Mouse (Mus musculus) CH12F3 (cell line): ENCODE measurements around the gene Mst1r.

ENCODE experiments used
- in situ Hi-C: fragments of 300-500 bp; cut with MboI; formaldehyde crosslinking; loops from 2 replicates; pipeline ENCODE4 v1.14.3; 2020; ENCODE audit warnings: low sequenced_read_pairs

The Mst1r gene

DNA sequence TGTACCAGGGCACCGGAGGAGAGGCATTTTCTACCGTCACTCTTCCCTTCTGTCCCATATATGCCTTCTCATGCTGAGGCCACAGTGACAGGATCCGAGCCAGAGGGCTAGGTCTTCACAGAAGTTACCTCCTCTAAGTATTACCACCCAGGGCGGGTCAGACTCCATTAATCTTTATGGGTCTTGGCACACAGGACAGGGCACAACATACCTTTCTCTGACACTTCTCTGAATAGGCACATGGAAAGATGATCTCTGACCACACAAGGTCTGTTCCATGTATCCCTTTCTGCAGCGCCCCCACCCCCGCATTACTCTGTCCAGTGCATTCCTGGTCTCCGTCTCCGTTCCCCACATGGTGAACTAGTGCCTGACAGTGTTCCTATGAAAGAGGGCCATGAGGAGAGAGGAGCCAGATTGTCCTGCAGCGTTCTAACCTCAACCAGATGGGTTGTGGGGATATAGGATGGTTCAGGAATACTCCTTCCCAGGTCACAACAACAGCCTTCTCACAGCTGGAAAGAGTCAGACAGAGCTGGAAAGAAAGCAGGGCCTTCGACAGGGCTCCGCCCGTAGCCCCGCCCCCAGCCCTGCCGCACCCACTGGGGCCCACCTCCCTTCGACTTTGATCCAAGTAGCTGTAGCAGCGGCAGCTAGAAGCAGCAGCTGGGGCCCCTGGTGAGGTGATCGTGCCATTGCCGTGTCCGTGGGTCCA lies at the start of gene Mst1r:
Mst1r (plus strand) TSS at position 622 of the 715 bp plus-strand sequence.
- in situ Hi-C loops: no loop called here

DNA sequence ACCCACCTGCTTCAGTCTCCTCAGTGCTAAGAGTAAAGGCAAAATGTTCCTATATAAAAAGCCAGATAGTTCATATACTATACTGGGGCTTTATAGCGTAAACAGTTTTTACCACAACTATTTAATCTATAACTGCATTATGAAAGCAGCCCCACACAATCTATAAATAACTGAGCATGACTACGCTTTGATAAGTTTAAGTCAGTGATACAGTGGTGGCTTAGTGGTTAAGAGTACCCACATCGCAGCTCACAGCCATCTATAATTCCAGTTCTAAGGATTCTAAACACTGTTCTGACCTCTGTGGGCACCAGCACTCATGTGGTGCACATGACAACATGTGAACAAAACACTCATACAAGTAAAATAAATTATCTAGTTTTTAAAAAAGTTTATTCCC lies 48.3 kb upstream of the Mst1r start:
- in situ Hi-C loops: no loop called here

DNA sequence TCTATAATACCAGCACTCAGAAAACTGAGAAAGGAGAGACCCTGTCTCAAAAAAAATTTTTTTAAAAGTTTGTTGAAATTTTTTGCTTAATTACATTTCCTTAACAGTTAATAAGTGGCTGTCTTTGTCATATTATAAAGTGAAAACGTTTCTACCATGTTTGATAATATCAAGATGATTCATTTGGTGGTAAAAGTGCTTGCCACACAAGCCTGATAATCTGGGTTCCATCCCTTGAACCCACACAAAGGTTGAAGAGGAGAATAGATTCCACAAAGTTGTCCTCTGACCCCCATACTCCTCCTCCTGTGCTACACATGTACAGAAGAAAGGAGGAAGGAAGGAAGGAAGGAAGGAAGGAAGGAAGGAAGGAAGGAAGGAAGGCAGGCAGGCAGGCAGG lies 42.2 kb upstream of the Mst1r start:
- in situ Hi-C loops: no loop called here

DNA sequence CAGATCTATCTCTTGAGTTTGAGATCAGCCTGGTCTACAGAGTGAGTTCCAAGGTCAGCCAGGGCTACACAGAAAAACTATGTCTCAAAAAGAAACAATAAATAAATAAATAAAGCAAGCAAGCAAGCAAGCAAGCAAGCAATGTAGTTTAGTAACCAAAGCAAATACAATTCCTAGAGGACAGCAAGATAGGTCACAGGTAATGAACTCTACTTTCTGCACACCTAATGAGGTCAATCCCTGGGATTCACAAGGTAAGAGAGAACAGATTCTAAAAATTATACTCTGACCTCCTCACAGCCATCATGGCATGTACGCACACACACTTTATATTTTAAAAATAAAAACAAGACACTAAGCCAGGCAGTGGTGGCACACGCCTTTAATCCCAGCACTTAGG lies 40.6 kb upstream of the Mst1r start:
- in situ Hi-C loops: no loop called here

DNA sequence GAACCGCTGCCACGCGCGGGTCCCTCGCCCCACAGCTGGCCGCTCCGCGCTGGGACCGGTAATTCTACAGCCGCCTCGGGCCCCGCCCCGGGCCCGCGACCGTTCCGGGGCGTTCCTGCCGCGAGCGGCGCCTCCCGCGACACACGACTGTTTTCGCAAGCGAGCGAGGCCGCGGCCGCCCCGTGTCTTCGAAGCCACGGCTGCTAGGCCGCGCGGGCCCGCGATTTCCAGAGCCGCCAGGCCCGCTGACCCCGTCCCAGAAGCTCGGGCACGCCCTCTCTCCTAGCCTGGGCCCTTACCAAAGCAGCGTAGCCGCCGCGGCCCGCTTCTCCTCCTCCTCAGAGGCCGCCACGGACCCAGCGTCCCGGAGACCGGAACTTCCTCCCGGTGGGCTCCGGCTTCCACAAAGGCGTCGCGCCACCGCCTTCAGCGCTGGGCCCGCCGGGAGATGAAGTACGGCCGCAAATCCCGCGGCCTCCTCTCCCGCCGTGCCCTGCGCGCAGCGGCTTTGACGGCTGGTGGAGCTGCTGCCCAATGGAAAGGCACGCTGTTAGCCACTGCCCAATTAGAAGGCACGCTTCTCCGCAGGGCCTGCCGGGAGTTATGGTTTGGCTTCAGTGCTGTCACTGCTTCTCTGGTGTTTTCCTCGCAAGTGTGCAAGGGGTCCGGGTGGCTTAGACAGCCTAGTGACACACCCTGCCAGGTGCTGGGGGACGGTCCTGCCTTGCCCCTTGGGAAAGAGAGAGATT lies 34.1 kb upstream of the Mst1r start:
- in situ Hi-C loops: no loop called here

DNA sequence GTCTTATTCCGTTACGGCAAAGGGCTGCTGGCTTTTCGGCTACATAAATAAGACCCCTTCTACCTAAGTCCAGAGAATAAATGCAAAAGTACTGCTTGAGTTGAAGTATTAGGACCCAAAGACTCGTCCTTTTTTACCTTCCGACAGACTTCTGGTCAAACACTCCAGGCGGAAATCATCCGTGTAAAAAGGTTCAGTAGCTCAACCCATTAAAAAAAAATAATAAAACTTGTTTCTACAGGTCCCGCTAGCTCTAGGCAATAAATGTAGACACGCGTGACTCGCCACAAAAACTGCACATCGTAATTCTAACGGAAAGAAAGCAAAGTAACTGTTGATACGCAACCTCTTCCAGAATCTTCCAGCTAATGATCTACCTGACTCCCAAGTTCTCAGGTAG lies 33.5 kb upstream of the Mst1r start, which contains the start of gene Rbm6:
Rbm6 (minus strand) TSS at position 101 of the 400 bp plus-strand sequence.
- in situ Hi-C loops: no loop called here

DNA sequence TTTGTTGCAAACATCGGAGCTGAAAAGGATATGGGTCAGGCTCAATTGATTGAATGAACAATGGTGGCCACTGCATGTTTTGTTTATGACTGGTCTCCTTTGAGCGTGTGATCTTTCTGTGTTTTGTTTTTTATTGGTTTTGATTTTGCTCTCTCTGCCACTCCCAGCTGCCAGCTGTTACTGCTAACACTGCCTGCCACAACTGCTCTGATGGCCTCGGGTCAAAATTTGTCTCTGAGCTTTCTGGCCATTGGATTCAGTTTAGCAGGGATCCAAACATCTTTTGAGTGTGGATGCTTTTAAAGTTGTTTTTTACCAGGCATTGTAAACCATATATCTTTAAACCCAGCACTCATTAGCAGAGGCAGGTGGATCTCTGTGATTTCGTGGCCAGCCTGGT lies 26.3 kb upstream of the Mst1r start:
- in situ Hi-C loops: no loop called here

DNA sequence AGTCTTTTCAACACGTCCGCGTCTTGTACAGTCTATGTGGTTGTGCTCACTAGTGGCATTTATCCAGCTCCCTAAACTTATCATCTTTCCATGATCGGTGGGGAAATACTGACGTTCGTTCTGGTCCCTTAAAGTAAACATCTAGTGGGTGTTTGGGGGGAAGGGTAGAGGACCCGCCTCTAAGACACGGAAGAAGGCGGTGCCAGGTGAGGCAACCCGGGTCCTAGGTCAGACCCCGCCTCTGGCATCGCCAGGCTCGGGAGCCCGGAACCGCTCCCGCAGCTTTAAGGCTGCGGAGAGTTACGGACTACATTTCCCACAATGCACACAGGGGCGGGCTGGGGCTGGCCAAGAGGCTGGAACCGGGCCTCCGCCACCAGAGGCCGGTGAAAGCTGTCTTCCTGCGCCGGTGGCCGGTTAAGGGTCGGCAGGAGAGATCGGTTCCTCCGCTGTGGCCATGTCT lies 18.8 kb upstream of the Mst1r start, which contains the start of gene Mon1a:
Mon1a (plus strand) TSS at position 348 of the 463 bp plus-strand sequence.
- in situ Hi-C loops: no loop called here

DNA sequence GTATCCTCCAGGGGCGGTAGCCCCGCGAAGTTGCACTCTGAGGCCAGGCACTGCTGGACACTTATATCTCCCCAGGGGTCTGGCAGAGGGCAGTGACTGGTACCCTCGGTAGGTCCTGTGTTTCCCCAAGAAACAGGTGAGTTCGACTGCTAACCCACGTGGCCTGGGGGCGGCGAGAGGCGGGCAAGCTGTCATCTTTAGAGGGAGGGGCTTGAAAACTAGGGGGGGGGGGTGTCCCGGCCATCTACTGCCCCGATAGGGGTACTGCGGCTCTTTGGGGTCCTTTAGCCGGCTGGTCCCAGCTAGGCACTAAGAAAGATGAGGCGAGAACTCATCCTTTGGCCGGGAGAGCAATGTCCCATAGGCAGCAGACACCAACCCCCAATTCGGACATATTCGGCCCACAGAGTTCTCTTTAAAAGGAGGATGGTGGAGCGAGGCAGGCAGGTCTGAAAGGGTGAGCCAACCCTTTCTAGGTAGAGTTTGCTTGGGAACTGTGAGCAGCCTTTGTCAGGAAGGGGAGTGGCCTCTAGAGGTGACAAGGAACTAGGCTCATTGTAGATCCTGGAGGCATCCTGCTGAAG lies 18.3 kb upstream of the Mst1r start:
- in situ Hi-C loops: no loop called here

DNA sequence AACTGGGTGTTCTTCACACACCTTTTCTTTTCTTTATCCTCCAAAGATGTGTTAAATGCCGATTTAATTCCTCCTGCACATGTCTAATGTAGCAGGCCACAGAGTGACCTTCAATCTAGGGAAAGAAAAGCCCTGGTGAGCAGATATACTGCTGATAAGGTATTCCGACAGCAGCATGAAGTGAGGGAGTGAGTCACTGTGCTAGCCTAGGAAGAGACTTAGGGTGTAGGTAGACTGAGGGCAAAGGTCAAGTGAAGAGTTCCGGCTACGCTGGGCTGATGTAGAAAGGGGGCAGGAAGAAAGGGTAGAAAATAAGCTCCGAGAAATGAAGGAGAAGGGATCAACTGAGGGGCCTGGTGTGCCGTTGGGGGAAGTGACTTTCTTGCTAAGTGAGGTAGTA lies 16.4 kb upstream of the Mst1r start:
- in situ Hi-C loops: no loop called here

DNA sequence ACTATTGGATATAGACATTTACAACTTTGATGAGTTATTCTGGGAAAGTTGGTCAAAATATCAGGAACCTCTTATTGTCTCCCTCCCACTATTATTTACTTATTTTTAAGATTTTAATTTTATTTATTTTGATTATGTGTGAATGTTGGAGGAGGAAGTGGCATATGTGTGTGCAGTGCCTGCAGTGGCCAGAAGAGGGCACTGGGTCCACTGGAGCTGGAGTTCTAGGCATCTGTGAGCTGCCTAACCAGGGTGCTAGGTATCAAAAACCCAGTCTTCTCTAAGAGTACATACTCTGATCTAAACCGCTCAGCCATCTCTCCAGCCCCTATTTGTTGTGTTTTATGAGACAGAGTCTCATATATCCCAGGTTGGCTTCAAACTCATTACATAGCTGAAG lies 15.7 kb upstream of the Mst1r start:
- in situ Hi-C loops: no loop called here

DNA sequence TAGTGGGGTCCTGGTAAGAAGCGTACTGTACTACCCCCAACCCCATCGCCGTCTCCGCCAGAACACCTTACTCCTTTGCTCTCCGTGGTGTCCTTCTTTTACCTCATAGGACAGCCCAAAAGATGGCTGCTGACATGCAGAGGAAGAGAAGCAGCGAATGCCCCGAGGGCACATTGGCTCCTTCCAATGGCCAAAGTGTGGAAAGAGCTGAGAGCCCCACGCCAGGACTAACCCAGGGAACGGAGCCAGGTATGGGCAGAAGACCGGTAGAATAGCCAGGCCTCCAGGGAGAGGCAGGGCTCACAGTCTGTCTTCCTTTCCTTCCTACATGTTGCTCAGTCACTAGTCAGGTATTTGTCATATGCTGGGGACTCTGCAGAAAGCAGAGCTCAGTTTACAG lies 8.1 kb upstream of the Mst1r start:
- in situ Hi-C loops: no loop called here

DNA sequence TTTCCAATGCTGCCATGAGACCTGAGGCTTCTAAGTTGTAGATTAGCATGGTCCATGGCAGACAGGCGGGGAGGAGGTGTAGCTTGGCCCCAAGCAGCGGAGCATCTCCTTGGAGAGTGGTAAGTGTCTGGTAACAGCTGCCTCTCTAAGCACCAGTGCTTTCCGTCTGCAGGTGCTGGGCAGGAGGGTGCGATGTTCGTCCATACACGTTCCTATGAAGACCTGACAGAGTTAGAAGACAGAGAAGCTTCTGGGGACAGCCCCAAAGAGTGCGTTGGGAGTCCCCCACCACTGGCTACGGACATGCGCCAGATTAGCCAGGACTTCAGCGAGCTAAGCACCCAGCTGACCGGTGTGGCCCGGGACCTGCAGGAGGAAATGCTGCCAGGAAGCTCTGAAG lies 6.8 kb upstream of the Mst1r start:
- in situ Hi-C loops: no loop called here

DNA sequence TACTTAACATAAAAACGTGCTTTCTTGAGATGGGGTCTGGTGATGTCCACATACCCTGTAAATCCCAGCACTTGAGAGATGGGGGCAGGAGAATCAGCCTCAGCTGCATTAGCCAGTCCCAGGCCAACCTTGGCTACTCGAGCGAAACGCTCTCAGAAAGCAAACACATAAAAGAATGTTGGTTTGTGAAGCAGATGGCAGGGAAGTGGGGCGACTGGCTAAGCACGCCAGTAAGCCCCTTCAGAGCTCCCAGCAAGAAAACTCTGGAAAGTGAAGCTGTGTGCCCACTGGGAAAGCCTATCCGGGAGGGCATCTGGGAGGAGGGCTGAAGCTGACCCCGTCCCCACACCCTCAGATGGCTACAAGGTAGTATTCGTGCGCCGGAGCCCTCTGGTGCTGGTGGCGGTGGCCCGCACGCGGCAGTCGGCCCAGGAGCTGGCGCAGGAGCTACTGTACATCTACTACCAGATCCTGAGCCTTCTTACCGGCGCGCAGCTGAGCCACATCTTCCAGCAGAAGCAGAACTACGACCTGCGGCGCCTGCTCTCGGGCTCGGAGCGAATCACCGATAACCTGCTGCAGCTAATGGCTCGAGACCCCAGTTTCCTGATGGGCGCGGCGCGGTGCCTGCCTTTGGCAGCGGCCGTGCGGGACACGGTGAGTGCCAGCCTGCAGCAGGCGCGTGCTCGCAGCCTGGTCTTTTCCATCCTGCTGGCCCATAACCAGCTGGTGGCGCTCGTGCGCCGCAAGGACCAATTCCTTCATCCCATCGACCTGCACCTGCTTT lies 5.6 kb upstream of the Mst1r start:
- in situ Hi-C loops: no loop called here

DNA sequence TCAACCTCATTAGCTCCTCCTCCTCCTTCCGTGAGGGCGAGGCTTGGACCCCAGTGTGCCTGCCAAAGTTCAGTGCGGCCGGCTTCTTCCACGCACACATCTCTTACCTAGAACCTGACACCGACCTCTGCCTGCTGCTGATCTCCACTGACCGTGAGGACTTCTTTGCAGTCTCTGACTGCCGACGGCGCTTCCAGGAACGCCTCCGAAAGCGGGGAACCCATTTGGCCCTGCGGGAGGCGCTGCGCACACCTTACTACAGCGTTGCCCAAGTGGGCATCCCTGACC lies 5.1 kb upstream of the Mst1r start:
- in situ Hi-C loops: no loop called here

DNA sequence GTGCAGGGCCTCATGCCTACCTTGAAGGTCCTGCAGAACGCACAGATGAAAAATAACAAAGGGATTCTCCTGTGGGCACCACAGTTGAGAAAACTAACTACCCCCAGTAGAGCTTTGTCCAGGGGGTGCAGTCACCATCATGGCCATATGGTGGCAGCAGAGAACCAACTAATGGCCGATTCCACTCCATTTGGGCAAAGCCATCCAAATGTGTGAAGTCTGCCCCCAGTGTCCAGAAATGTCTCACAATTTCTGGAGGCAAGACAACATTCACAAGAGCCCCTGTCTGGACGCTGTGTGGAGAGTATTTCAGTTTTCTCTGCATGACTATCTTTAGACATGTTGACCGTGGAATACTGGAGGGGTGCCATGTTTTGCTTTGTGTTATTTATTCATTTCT lies 1.9 kb upstream of the Mst1r start:
- in situ Hi-C loops: no loop called here

DNA sequence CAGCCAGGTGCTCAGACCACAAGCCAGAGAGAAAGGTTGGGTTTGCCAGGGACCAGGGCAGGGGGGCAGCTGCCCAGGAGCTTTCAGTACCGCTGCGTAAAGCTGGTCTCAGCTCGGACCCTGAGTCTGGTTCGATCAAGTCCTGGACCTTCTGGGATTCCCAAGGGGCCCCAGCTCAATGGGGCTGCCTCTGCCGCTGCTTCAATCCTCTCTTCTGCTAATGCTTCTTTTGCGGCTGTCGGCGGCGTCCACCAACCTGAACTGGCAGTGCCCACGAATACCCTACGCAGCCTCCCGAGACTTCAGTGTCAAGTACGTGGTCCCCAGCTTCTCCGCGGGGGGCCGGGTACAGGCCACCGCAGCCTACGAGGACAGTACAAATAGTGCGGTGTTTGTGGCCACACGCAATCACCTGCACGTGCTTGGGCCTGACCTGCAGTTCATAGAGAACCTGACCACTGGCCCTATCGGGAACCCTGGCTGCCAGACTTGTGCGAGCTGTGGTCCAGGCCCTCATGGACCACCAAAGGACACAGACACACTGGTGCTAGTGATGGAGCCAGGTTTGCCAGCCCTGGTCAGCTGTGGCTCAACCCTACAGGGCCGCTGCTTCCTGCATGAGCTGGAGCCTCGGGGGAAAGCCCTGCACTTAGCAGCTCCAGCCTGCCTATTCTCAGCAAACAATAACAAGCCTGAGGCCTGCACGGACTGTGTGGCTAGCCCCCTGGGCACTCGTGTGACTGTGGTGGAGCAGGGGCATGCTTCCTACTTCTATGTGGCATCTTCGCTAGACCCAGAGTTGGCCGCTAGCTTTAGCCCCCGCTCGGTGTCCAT lies 511 bp downstream of the Mst1r start:
- in situ Hi-C loops: no loop called here

DNA sequence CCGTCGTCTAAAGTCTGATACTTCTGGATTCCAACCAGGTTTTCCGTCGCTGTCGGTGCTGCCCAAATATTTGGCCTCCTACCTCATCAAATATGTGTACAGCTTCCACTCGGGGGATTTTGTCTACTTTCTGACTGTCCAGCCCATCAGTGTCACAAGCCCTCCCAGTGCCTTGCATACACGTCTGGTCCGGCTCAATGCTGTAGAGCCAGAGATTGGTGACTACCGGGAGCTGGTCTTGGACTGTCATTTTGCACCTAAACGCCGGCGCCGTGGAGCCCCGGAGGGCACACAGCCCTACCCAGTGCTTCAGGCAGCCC lies 1.1 kb downstream of the Mst1r start:
- in situ Hi-C loops: no loop called here

DNA sequence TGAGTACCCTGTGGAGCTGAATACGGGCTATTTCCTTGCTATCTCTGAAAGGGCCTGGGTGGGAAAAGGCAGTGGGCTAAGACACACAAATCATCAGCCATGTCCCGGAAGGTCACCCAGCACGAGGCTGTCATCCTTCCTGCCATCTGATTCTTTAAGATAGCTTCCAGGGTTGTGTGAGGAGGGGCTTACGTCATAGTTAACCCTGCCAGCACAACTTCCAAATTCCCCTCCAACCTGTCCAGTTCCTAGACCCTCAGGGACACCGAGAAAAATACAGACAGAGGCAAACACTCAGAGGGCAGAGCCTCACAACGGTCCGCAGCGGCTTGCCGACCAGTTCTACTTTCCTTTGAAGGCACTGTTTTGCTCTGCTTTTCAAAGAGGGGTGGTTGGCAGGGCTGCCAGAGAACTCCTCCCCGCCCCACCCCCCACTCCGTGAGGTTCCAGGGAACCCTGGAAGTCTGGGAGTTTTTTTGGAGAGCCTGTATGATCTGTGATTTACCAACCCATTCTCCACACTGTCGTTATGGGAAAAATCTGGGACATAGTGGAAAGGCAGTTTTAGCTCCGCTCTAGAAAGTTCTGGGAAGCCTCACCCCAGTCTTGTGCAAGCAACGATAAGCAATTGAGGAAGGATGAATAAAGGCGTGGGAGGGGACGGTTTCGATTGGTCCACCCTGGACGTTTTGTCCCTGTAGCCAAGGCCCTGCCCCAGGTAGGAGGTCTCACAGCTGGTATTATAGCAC lies 1.9 kb downstream of the Mst1r start:
- in situ Hi-C loops: no loop called here
